Mouse (Mus musculus): ENCODE data around the gene Gipc3.

DNA sequence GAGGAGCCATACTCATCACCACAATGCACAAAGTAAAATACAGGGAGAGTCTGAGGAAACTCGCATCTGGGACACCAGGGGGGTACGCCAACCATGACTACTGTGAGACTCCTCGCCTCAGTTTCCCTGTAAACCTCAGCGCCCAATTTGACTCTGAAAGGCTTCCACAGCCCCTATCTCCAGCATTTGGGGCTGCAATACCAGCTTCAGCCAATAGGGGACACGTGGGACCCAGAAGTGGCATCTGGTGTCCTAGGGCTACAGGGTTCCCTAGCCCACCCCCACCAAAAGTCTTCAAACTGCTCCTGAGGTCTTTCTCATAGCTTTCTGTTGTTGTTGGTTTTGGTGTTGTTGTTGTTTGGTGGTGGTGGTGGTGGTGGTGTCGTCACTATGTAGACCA, 54.5 kb downstream of the Gipc3 start:
- peak; percentile 51; the same call in 1 of the 2 replicates for TF ChIP-seq CTCF (IDR thresholded peaks at IDR 0.05; ENCODE audit: control insufficient read depth, insufficient read depth, insufficient replicate concordance, low read depth, low read length)
- no peak for TF ChIP-seq POLR2A (IDR thresholded peaks at IDR 0.05; ENCODE audit: control insufficient read depth, low read depth, low read length)

All from testis, adult 2 months (tissue).